Mouse (Mus musculus) kidney, embryonic 15.5 days (tissue): Measurements from ENCODE around the gene Snurf. TPM values are rescaled to one million over a fixed set of nuclear protein-coding genes. Genes with fewer than 3 reads are reported as not detected.

Source experiments
- polyA plus RNA-seq: library from polyadenylated mRNA; unstranded; fragments of >200 nt; fragmentation: Nextera tagmentation; extraction: Ambion mirVana; gene quantifications from 2 replicates; pipeline ENCODE4 v1.2.1, GENCODE M21; 2015

The Snurf gene
- polyA plus RNA-seq, 1 experiment from 2014 or later: 36.4 TPM

Other genes with a start within 250 kb of the Snurf start
- gene Gm38393, start within 50 bp of the Snurf start, polyA plus RNA-seq: 0.75 and 0.98 TPM in 2 replicates
- 36.3 and 39.1 TPM in 2 replicates for gene Snrpn, start 135.2 kb upstream of the Snurf start, polyA plus RNA-seq